Mouse (Mus musculus) embryonic facial prominence, embryonic 11.5 days (tissue): ENCODE measurements around the gene Scrn2. TPM values are rescaled to one million over a fixed set of nuclear protein-coding genes. Genes with fewer than 3 reads are reported as not detected.
A peak's percentile ranks its signal among the peaks of the same experiment; 100 is the strongest.

Experiments
- ATAC-seq: fragments of 200-750 bp; cut with Nextera tagmentation; replicated peaks from 2 replicates; pipeline ENCODE4 v1.8.0; 2017; ENCODE audit warnings: low read depth; ENCODE audit not compliant: insufficient number of reproducible peaks, low FRiP score, low TSS enrichment
- DNase-seq: peaks from one replicate; pipeline ENCODE4 v3.0.0-alpha.2; 2015; ENCODE audit warnings: low spot score
- H3K27ac ChIP-seq: fragments of 300-500 bp; sonication (generic); replicated peaks from 2 replicates; pipeline ENCODE4 v1.5.1; 2014; ENCODE audit warnings: mild to moderate bottlenecking, low read depth, low read length, control low read depth
- H3K27me3 ChIP-seq: fragments of 300-500 bp; sonication (generic); 2 replicates; pipeline ENCODE4 v1.6.1; 2014; ENCODE audit warnings: mild to moderate bottlenecking, low read length, moderate library complexity, mixed read lengths; ENCODE audit not compliant: control insufficient read depth, insufficient read depth
- H3K36me3 ChIP-seq: fragments of 300-500 bp; sonication (generic); replicated peaks from 2 replicates; pipeline ENCODE4 v1.6.1; 2014; ENCODE audit warnings: low read depth, mild to moderate bottlenecking, low read length, moderate library complexity, mixed read lengths; ENCODE audit not compliant: control insufficient read depth, insufficient read depth
- H3K4me1 ChIP-seq: fragments of 300-500 bp; sonication (generic); 2 replicates; pipeline ENCODE4 v1.6.1; 2014; ENCODE audit warnings: low read length, mixed read lengths; ENCODE audit not compliant: control insufficient read depth, insufficient read depth
- H3K4me2 ChIP-seq: fragments of 300-500 bp; sonication (generic); 2 replicates; pipeline ENCODE4 v1.6.1; 2014; ENCODE audit warnings: low read depth, mild to moderate bottlenecking, control low read depth, low read length, moderate library complexity
- H3K4me3 ChIP-seq: fragments of 300-500 bp; sonication (generic); 2 replicates; pipeline ENCODE4 v1.5.1; 2014; ENCODE audit warnings: low read depth, low read length, control low read depth
- H3K9ac ChIP-seq: fragments of 300-500 bp; sonication (generic); replicated peaks from 2 replicates; pipeline ENCODE4 v1.6.1; 2014; ENCODE audit warnings: mild to moderate bottlenecking, control low read depth, low read length
- H3K9me3 ChIP-seq: fragments of 300-500 bp; sonication (generic); replicated peaks from 2 replicates; pipeline ENCODE4 v1.6.1; 2016; ENCODE audit warnings: mild to moderate bottlenecking, low read length, inconsistent platforms, mixed read lengths; ENCODE audit not compliant: control insufficient read depth
- WGBS: fragments of 180-500 bp; shearing (Covaris S2); extraction: QIAGEN DNeasy Blood & Tissue Kit; methylation state at CpG from one replicate; pipeline ENCODE4 v1.1.7; 2014; 5-methylcytosine and 5-hydroxymethylcytosine counted together
- polyA plus RNA-seq: library from polyadenylated mRNA; unstranded; fragments of >200 nt; fragmentation: Nextera tagmentation; extraction: Ambion mirVana; gene quantifications from 2 replicates; pipeline ENCODE4 v1.2.1, GENCODE M21; 2014

Scrn2 gene
- polyA plus RNA-seq, 1 experiment from 2014 or later, result 20.4 TPM

GRCm38 (mm10) chr11:96987873-96988655, 41.7 kb upstream of the Scrn2 start:
- ATAC-seq (no peak), DNase-seq (peak; percentile 40)
- Histone ChIP-seq H3K36me3 (no peaks in the 10 kb centered on the region), H3K27ac (no peak overlapping the region), H3K9me3 (no peaks in the 10 kb centered on the region), H3K4me2 (peak overlapping the region; percentile 41), H3K4me3 (peak overlapping the region; percentile 18), H3K27me3 (peaks cover 2% of the 10 kb centered on the region), H3K9ac (peak overlapping the region; percentile 3), H3K4me1 (no peaks in the 10 kb centered on the region; the same call in 1 of the 2 replicates)
- 6% methylated on average over 31 of the region's 31 CpGs for WGBS

- Histone ChIP-seq H3K9me3 (no peaks in the 10 kb centered on the region), H3K4me2 (no peak overlapping the region), H3K9ac (no peak overlapping the region), H3K4me1 (no peaks in the 10 kb centered on the region; the same call in none of the 2 replicates), H3K27me3 (peaks cover 1% of the 10 kb centered on the region; the same call in 1 of the 2 replicates), H3K27ac (no peak overlapping the region), H3K4me3 (no peak overlapping the region), H3K36me3 (no peaks in the 10 kb centered on the region)
- 78% methylated on average over 5 of the region's 5 CpGs for WGBS
- ATAC-seq (no peak), DNase-seq (no peak)
Measured at GRCm38 (mm10) chr11:96991501-96991900, 38.2 kb upstream of the Scrn2 start.

GRCm38 (mm10) chr11:96992722-96993311, 36.9 kb upstream of the Scrn2 start:
- Histone ChIP-seq H3K36me3 (no peaks in the 10 kb centered on the region), H3K9me3 (no peaks in the 10 kb centered on the region), H3K27me3 (peaks cover 9% of the 10 kb centered on the region; the same call in 1 of the 2 replicates), H3K9ac (no peak overlapping the region), H3K4me2 (no peak overlapping the region), H3K27ac (no peak overlapping the region), H3K4me1 (peaks cover 3% of the 10 kb centered on the region; the same call in 1 of the 2 replicates), H3K4me3 (no peak overlapping the region)
- WGBS, result 29% methylated on average over 8 of the region's 8 CpGs
- ATAC-seq (no peak), DNase-seq (no peak)

- H3K27ac ChIP-seq, result no peak overlapping the region
- H3K4me2 ChIP-seq, result 0 out of 2 replicates have a peak overlapping the region, but pooled peaks have one; percentile 2
- DNase-seq, result no peak
- WGBS, result 13% methylated on average over 5 of the region's 5 CpGs
- no peaks in the 10 kb centered on the region for H3K9me3 ChIP-seq
- peaks cover 11% of the 10 kb centered on the region; the same call in 1 of the 2 replicates for H3K27me3 ChIP-seq
- no peaks in the 10 kb centered on the region for H3K36me3 ChIP-seq
- ATAC-seq, result no peak
- H3K4me1 ChIP-seq, result peaks cover 3% of the 10 kb centered on the region; the same call in 1 of the 2 replicates
- peak overlapping the region; percentile 22; the same call in 1 of the 2 replicates for H3K9ac ChIP-seq
- no peak overlapping the region for H3K4me3 ChIP-seq
Measured at GRCm38 (mm10) chr11:96995031-96995430, 34.7 kb upstream of the Scrn2 start.

- DNase-seq (no peak), ATAC-seq (no peak)
- 73% methylated on average over 15 of the region's 15 CpGs for WGBS
- Histone ChIP-seq H3K4me1 (peaks cover 3% of the 10 kb centered on the region; the same call in 1 of the 2 replicates), H3K27ac (no peak overlapping the region), H3K9me3 (no peaks in the 10 kb centered on the region), H3K27me3 (peaks cover 11% of the 10 kb centered on the region; the same call in 1 of the 2 replicates), H3K4me3 (no peak overlapping the region), H3K9ac (no peak overlapping the region; the same call in 1 of the 2 replicates), H3K4me2 (no peak overlapping the region), H3K36me3 (no peaks in the 10 kb centered on the region)
Measured at GRCm38 (mm10) chr11:96995836-96996772, 33.6 kb upstream of the Scrn2 start.

GRCm38 (mm10) chr11:96996773-96997379, 32.9 kb upstream of the Scrn2 start:
- ATAC-seq (peak; percentile 56; the same call in 1 of the 2 replicates), DNase-seq (no peak)
- Histone ChIP-seq H3K4me1 (peaks cover 3% of the 10 kb centered on the region; the same call in 1 of the 2 replicates), H3K27me3 (peaks cover 11% of the 10 kb centered on the region; the same call in 1 of the 2 replicates), H3K9me3 (no peaks in the 10 kb centered on the region), H3K9ac (peak overlapping the region; percentile 71), H3K4me3 (peak overlapping the region; percentile 32), H3K36me3 (no peaks in the 10 kb centered on the region), H3K4me2 (peak overlapping the region; percentile 63), H3K27ac (no peak overlapping the region)
- WGBS, result 15% methylated on average over 17 of the region's 17 CpGs

GRCm38 (mm10) chr11:96997380-96997956, 32.3 kb upstream of the Scrn2 start:
- H3K27me3 ChIP-seq, result peaks cover 11% of the 10 kb centered on the region; the same call in 1 of the 2 replicates
- peak overlapping the region; percentile 32 for H3K4me3 ChIP-seq
- DNase-seq, result no peak
- peak overlapping the region; percentile 71 for H3K9ac ChIP-seq
- 4% methylated on average over 30 of the region's 30 CpGs for WGBS
- H3K27ac ChIP-seq, result no peak overlapping the region
- H3K9me3 ChIP-seq, result no peaks in the 10 kb centered on the region
- ATAC-seq, result 0 out of 2 replicates have a peak, but pooled peaks have one; percentile 27
- H3K4me2 ChIP-seq, result peak overlapping the region; percentile 63
- H3K36me3 ChIP-seq, result no peaks in the 10 kb centered on the region
- H3K4me1 ChIP-seq, result peaks cover 3% of the 10 kb centered on the region; the same call in 1 of the 2 replicates
